Mouse (Mus musculus) liver, postnatal 0 days (tissue): Measurements from ENCODE around the gene Zbtb1. TPM values are rescaled to one million over a fixed set of nuclear protein-coding genes. Genes with fewer than 3 reads are reported as not detected.

Source experiments
- ATAC-seq: fragments of 200-750 bp; cut with Nextera tagmentation; 2 replicates; pipeline ENCODE4 v1.8.0; 2017; ENCODE audit warnings: mild to moderate bottlenecking, moderate library complexity
- DNase-seq: peaks from one replicate; pipeline ENCODE4 v3.0.0-alpha.2; 2016
- H3K27ac ChIP-seq: fragments of 300-500 bp; sonication (generic); 2 replicates; pipeline ENCODE4 v1.5.1; 2014; ENCODE audit warnings: antibody characterized with exemption, moderate library complexity, mild to moderate bottlenecking, low read depth
- H3K27me3 ChIP-seq: fragments of 300-500 bp; sonication (generic); 2 replicates; pipeline ENCODE4 v1.6.1; 2014; ENCODE audit warnings: low read length, control low read depth, mixed read lengths; ENCODE audit not compliant: insufficient read depth
- H3K36me3 ChIP-seq: fragments of 300-500 bp; sonication (generic); replicated peaks from 2 replicates; pipeline ENCODE4 v1.6.1; 2014; ENCODE audit warnings: mild to moderate bottlenecking, control low read depth, low read length, moderate library complexity, mixed read lengths; ENCODE audit not compliant: insufficient read depth
- H3K4me1 ChIP-seq: fragments of 300-500 bp; sonication (generic); 2 replicates; pipeline ENCODE4 v1.6.1; 2014; ENCODE audit warnings: antibody characterized with exemption, mild to moderate bottlenecking, control low read depth; ENCODE audit not compliant: insufficient read depth
- H3K4me2 ChIP-seq: fragments of 300-500 bp; sonication (generic); 2 replicates; pipeline ENCODE4 v1.6.1; 2014; ENCODE audit warnings: low read depth, mild to moderate bottlenecking, low read length, moderate library complexity, mixed read lengths
- H3K4me3 ChIP-seq: fragments of 300-500 bp; sonication (generic); 2 replicates; pipeline ENCODE4 v1.5.1; 2014; ENCODE audit warnings: low read depth, low read length
- H3K9ac ChIP-seq: fragments of 300-500 bp; sonication (generic); replicated peaks from 2 replicates; pipeline ENCODE4 v1.6.1; 2014; ENCODE audit warnings: mild to moderate bottlenecking, moderate library complexity
- H3K9me3 ChIP-seq: fragments of 300-500 bp; sonication (generic); 2 replicates; pipeline ENCODE4 v1.6.1; 2016; ENCODE audit warnings: mild to moderate bottlenecking, control low read depth, low read length, mixed read lengths
- CTCF ChIP-seq: sonication (generic); IDR thresholded peaks from 2 replicates; pipeline ENCODE4 v1.5.1; 2016; ENCODE audit warnings: antibody characterized with exemption, low read depth
- EP300 ChIP-seq: IDR thresholded peaks from 2 replicates; pipeline ENCODE4 v1.6.1; 2016; ENCODE audit warnings: antibody characterized with exemption, low read depth, mild to moderate bottlenecking
- WGBS: fragments of 180-500 bp; shearing (Covaris S2); extraction: QIAGEN DNeasy Blood & Tissue Kit; methylation state at CpG from one replicate; pipeline ENCODE4 v1.1.7; 2014; ENCODE audit not compliant: insufficient replicate concordance; 5-methylcytosine and 5-hydroxymethylcytosine counted together
- polyA plus RNA-seq: library from polyadenylated mRNA; unstranded; fragments of >200 nt; fragmentation: Nextera tagmentation; extraction: Ambion mirVana; gene quantifications from 2 replicates; pipeline ENCODE4 v1.2.1, GENCODE M21; 2015

The Zbtb1 gene
- polyA plus RNA-seq, 1 experiment from 2014 or later: 2.6 TPM

DNA sequence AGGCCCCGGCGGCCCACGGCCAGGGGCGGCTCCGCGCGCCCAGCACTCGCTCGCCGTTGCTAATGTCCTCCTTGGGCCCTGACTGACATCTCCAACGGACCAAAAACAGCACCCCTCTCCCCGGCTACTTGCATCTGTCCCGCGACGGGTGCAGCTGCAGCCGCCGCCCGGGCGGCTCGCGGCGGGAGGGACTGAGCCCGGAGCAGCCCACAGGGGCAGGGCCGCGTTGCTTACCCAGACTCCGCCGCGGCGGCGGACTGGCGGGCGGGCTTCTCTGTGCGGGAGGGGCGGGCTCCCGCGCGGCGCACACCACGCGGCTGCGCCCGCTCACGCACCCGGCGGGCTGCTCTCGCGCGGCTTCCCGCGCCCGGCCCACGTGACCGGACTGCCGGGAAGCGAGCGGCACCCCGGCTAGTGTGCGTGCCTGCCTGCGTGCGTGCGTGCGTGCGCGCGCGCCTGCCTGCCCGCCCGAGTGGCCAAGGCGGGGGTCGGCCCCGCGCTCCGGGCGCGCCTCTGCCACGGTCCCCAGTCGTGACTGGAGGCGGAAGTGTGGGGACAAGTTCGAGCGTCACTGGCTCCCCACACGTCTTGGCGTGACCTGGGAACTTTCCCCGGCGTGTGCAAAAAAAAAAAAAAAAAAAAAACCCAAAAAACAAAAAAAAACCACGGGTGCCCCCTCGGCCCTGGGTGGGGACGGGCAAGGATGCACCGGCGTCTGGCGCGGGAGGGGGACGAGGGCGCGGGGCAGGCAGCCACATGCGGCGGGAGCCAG, 674 bp upstream of the Zbtb1 start, which contains the start of gene Zbtb25:
Gene Zbtb25 (minus strand): TSS at position 397 of the 772 bp plus-strand sequence.
- Histone ChIP-seq H3K36me3 (no peaks in the 10 kb centered on the region), H3K4me1 (peaks cover 32% of the 10 kb centered on the region)
- peak; percentile 86 for ATAC-seq

GRCm38 (mm10) chr12:76370831-76371571, 935 bp downstream of the Zbtb1 start:
- no peaks in the 10 kb centered on the region for H3K36me3 ChIP-seq
- ATAC-seq (peak; percentile 57), DNase-seq (peak; percentile 86)
- peak overlapping the region; percentile 100 for H3K27ac ChIP-seq
- under 1% methylated on average over 47 of the region's 63 CpGs for WGBS
- peaks cover 36% of the 10 kb centered on the region for H3K4me1 ChIP-seq
- H3K4me3 ChIP-seq: peak overlapping the region; percentile 95
- H3K9ac ChIP-seq: peak overlapping the region; percentile 98
- no peak for TF ChIP-seq EP300
- TF ChIP-seq CTCF: no peak; the same call in 1 of the 2 replicates
- no peaks in the 10 kb centered on the region for H3K27me3 ChIP-seq
- H3K9me3 ChIP-seq: no peaks in the 10 kb centered on the region
- H3K4me2 ChIP-seq: peak overlapping the region; percentile 96

More for the DNA sequence above, 674 bp upstream of the Zbtb1 start, which contains the start of gene Zbtb25:
- H3K4me3 ChIP-seq: peak within 1 kb of the TSS; percentile 95
- TF ChIP-seq CTCF (no peak), EP300 (no peak)
- DNase-seq: peak; percentile 91
- H3K27ac ChIP-seq: peak within 1 kb of the TSS; percentile 100
- no peaks in the 10 kb centered on the region for H3K9me3 ChIP-seq
- H3K27me3 ChIP-seq: no peaks in the 10 kb centered on the region
- 0% methylated on average over 54 of the region's 96 CpGs for WGBS
- peak within 1 kb of the TSS; percentile 96 for H3K4me2 ChIP-seq
- H3K9ac ChIP-seq: peak within 1 kb of the TSS; percentile 98

- ATAC-seq (no peak), DNase-seq (no peak)
- no peak for TF ChIP-seq CTCF
- TF ChIP-seq EP300: no peak
- Histone ChIP-seq H3K4me1 (peaks cover 38% of the 10 kb centered on the region), H3K9ac (peak overlapping the region; percentile 98), H3K4me2 (peak overlapping the region; percentile 96), H3K4me3 (peak overlapping the region; percentile 95), H3K27me3 (no peaks in the 10 kb centered on the region), H3K9me3 (no peaks in the 10 kb centered on the region), H3K27ac (no peak overlapping the region; the same call in 1 of the 2 replicates), H3K36me3 (no peaks in the 10 kb centered on the region)
- 30% methylated on average over 7 of the region's 7 CpGs for WGBS
Observed at GRCm38 (mm10) chr12:76372046-76372445, 2.0 kb downstream of the Zbtb1 start.

DNA sequence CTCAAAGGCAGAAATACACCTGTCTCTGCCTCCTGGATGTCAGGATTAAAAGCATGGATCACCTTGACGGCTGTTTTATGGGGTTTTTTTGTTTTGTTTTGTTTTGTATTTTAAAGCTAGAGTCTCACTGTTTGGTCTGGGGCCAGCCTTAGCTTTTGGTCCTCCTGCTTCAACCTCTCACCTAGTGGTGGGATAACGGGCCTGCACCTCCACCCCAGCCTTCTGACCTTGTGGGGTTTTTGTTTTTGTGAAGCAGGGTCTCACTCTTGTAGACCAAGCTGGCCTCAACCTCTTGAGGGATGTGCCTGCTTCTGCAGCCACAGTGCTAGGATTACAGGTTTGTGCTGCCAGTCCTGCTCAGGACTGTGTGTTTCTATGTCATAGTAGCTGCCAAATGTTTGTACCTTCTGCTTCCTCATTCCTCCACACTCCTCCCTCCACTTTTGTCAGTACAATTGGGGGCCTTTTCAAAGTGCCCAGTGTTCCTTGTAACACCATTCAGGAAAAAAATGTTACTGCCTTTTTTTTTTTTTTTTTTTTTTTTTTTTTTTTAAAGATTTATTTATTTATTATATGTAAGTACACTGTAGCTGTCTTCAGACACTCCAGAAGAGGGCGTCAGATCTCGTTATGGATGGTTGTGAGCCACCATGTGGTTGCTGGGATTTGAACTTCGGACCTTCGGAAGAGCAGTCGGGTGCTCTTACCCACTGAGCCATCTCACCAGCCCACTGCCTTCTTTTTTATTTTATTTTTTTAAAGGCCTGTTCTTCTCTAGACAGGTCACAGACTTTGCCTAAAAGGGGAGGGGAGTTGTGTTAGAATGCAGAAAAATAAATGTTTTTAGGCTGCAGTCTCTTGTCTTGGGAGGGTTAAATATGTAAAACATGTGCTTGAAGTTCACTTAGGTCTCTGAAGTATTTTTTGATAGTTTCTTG, 3.1 kb downstream of the Zbtb1 start:
- no peak overlapping the region; the same call in none of the 2 replicates for H3K27ac ChIP-seq
- H3K9me3 ChIP-seq: no peaks in the 10 kb centered on the region
- peaks cover 37% of the 10 kb centered on the region for H3K4me1 ChIP-seq
- peak overlapping the region; percentile 96 for H3K4me2 ChIP-seq
- H3K9ac ChIP-seq: 0 out of 2 replicates have a peak overlapping the region, but pooled peaks have one; percentile 98
- ATAC-seq (no peak), DNase-seq (peak; percentile 44)
- H3K4me3 ChIP-seq: no peak overlapping the region; the same call in 1 of the 2 replicates
- TF ChIP-seq EP300 (no peak), CTCF (peak; percentile 51)
- no peaks in the 10 kb centered on the region for H3K27me3 ChIP-seq
- H3K36me3 ChIP-seq: no peaks in the 10 kb centered on the region
- WGBS: 63% methylated on average over 5 of the region's 7 CpGs

- ATAC-seq (no peak), DNase-seq (no peak)
- H3K4me1 ChIP-seq: peaks cover 37% of the 10 kb centered on the region
- H3K36me3 ChIP-seq: no peaks in the 10 kb centered on the region
- TF ChIP-seq CTCF: no peak
- TF ChIP-seq EP300: no peak
- no peak overlapping the region for H3K9ac ChIP-seq
- 72% methylated on average over 6 of the region's 6 CpGs for WGBS
- H3K4me2 ChIP-seq: no peak overlapping the region; the same call in 1 of the 2 replicates
- H3K27me3 ChIP-seq: no peaks in the 10 kb centered on the region
- no peak overlapping the region for H3K4me3 ChIP-seq
- no peak overlapping the region for H3K27ac ChIP-seq
- no peaks in the 10 kb centered on the region for H3K9me3 ChIP-seq
Observed at GRCm38 (mm10) chr12:76373991-76374390, 3.9 kb downstream of the Zbtb1 start.
